Mouse (Mus musculus) 3134 (cell line): ENCODE data around the gene Hist1h3b.

Experiments
- DNase-seq: peaks from one replicate; pipeline ENCODE4 v3.0.0-alpha.2; 2011; ENCODE audit warnings: low spot score; ENCODE audit not compliant: insufficient read length; ENCODE audit errors: extremely low read depth

The Hist1h3b gene

GRCm38 (mm10) chr13:23738041-23738440 lies 14.0 kb upstream of the Hist1h3b start:
- peak; percentile 23 for DNase-seq

DNA sequence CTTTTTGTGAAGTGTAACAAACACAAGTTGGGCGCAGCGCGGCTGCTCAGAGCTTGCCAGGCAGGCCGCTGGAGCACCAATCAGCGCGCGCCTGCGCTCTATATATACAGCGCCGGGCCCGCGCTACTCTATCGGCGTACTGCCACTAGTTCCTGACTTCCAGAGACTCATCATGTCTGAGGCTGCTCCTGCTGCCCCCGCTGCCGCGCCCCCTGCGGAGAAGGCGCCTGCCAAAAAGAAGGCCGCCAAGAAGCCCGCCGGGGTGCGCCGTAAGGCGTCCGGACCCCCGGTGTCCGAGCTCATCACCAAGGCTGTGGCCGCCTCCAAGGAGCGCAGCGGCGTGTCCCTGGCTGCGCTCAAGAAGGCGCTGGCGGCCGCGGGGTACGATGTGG lies 13.4 kb upstream of the Hist1h3b start, which contains the start of gene Hist1h1c:
TSS of gene Hist1h1c (plus strand) at position 132 of the 392 bp plus-strand sequence.
- peak; percentile 98 for DNase-seq

- DNase-seq, result peak; percentile 96
Measured at GRCm38 (mm10) chr13:23739069-23739921, 12.8 kb upstream of the Hist1h3b start.

- DNase-seq, result no peak
Measured at GRCm38 (mm10) chr13:23739922-23740252, 12.2 kb upstream of the Hist1h3b start.

GRCm38 (mm10) chr13:23740256-23740840 lies 11.7 kb upstream of the Hist1h3b start:
- DNase-seq, result no peak

DNA sequence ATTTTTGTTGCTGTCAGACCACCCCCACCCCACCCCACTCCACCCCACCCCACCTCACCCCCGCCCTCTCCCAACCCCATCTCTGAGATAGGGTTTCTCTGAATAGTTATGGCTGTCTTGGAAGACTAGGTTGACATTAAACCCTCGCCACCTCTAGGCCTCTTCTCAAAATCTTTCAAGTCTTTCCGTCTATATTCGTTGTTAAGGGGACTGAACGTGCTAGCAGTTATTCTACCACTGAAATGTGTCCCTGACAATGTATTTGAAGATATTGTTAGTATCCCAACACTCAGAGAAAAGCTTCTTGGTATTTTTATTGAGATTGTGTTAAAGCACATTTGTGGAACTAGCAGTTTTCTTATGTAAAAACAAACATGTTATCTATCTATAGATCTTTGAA lies 11.2 kb upstream of the Hist1h3b start:
- DNase-seq, result peak; percentile 33

GRCm38 (mm10) chr13:23742007-23742406 lies 10.1 kb upstream of the Hist1h3b start:
- DNase-seq, result no peak

GRCm38 (mm10) chr13:23743215-23743614 lies 8.9 kb upstream of the Hist1h3b start:
- peak; percentile 41 for DNase-seq

DNA sequence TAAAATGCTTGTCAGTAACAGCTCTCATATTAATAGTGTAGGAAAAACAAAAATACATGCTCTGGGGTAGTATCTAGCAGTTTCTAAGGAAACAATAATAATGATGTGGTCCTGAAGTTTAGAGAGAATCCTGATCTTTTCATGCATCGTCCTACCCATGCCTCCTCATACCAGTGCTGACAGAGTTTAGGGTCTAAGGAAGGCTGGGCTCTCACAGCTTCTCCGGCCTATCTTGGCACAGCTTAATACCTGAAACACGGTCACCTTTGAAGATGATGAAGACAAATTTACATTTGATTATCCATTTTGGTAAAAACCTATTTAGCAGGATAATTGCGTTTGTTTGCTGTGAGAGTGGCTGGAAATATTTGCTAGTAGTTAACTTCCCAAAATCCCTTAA lies 8.1 kb upstream of the Hist1h3b start:
- peak; percentile 41 for DNase-seq

- DNase-seq, result peak; percentile 87
Measured at GRCm38 (mm10) chr13:23744421-23745380, 7.4 kb upstream of the Hist1h3b start.

DNA sequence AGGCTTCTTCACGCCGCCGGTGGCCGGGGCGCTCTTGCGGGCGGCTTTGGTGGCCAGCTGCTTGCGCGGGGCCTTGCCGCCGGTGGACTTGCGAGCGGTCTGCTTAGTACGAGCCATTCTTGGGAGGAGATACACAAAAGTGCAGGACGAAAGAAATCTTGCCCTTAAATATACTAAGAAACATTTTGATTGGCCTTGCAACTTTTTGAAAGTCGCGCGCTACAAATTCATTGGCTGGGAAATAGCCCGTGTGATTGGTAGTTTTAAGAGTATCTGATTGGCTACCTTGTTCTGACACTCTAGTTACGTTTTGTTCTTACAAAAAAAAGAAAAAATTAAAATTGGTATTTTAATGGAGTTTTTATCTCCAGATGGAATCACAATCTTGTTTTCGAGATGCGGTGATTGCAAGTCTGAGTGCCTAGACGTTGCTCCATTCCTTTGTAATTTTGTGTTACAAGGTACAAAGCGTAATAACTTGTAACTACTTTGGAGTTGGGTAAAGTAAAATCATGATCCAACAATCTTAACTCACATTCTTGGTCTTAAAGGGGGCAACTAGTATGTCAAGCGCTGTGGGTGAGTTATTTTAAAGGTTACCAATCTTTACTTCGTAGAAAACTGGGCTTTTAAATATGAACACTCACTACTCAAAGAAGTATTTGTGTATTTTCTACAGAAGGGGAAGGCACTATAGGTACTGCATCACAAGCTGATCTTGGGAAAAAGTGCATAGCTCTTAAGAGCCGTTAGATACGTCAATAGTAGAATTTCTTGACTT lies 6.5 kb upstream of the Hist1h3b start, which contains the start of gene Hist1h3c:
TSS of gene Hist1h3c (minus strand) at position 222 of the 781 bp plus-strand sequence.
- DNase-seq, result peak; percentile 91

GRCm38 (mm10) chr13:23746201-23747080 lies 5.6 kb upstream of the Hist1h3b start, which contains the start of gene Hist1h2bb:
Hist1h2bb (plus strand) TSS chr13:23746734.
- DNase-seq, result peak; percentile 92

- peak; percentile 86 for DNase-seq
Measured at GRCm38 (mm10) chr13:23747081-23747891, 4.8 kb upstream of the Hist1h3b start.

DNA sequence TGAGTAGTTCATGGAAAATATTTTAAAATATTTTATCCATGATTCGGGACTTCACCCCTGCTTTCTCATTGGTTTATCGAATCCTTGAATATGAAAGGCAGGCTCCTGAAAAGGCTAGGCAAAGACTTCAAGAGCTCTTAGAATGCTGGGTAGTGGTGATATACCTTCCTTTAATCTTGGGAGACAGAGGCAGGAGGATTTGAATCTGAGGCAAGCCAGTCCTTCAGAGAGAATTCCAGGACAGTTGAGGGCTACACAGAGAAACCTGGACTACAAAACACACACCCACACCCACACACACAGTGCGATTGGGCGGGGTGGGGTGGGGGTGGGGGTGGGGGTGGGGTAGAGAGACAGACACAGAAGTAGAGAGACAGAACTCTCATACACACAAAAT lies 4.2 kb upstream of the Hist1h3b start:
- peak; percentile 50 for DNase-seq

- no peak for DNase-seq
Measured at GRCm38 (mm10) chr13:23749563-23750121, 2.4 kb upstream of the Hist1h3b start.

GRCm38 (mm10) chr13:23750839-23751477 lies 1.1 kb upstream of the Hist1h3b start, which contains the start of gene Hist1h2ab:
Hist1h2ab (plus strand) TSS chr13:23751126.
- peak; percentile 92 for DNase-seq

- peak; percentile 73 for DNase-seq
Measured at GRCm38 (mm10) chr13:23751478-23751956, 550 bp upstream of the Hist1h3b start.
